Mouse (Mus musculus) kidney, postnatal 10 days (tissue): ENCODE results near the gene St7l.
A peak's percentile ranks its signal among the peaks of the same experiment; 100 is the strongest.
"Not testable (repeated sequence)": the region's sequence is repeated elsewhere in the genome, so short reads cannot be mapped to it uniquely, and the experiment has no call there.

Source experiments
- DNase-seq: peaks from one replicate; pipeline ENCODE4 v3.0.0; 2021; ENCODE audit warnings: mixed read lengths

St7l gene

DNA sequence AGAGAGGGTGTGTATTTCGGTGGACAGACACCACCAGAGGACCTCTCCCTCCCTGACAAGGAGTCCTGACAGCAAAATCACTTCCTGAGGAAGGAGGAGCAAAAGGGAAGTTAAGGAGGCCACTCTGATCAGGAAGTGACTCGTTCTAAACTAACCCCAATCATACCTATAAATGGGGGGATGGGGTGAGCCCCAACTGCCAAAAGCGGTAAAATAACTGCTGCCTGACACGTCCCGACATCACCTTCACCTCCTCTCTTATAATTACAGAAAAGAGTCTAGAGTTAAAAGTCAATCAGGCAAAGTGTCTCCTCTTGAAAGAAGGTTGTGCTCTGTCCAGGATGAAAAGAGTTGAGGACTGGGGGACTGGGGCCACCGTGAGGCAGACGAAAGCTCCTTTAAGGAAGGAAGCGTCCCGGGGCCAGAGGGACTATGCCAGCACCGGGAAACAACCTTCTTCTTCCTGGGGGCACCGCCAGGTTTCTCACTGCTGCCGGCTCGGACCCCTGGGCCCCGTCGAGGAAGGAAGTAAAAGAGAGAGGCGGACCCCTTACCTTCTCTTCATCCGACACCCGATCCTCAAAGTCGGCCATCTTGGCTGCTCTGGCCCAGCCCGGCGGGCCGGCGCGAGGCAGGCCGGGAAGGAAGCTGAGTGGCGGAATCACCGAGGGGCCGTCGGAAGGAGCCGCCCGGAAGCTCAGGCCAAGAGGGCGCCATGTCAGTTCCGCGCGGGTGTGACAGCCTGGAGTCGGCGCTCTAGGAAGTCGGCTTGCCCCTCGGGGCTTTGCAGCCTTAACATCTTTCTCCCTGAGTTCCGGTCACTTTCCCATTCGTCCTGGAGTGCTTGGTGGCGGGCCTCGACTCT, at the start of gene St7l, which contains the start of gene Capza1:
TSS of gene St7l (plus strand) at position 220 of the 865 bp plus-strand sequence.
TSS of gene Capza1 (minus strand) at position 720 of the 865 bp plus-strand sequence.
- peak; percentile 95 for DNase-seq

DNA sequence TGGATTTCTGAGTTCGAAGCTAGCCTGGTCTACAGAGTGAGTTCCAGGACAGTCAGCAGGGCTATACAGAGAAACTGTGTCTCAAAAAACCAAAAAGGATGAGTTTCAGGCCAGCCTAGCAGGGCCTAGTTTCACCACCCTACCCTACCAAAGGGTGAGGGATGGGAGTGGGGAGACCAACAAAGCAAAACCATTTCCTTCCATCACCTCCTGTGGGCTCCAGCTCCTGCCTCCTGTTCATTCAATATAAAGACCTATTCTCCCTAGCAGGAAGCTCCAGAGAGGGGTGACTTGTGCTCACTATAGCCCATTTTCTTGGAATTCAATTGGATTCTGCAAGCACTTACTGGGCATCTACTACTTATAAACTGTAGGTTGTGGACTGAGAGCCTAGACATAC, 49.1 kb upstream of the St7l start:
- no peak for DNase-seq

DNA sequence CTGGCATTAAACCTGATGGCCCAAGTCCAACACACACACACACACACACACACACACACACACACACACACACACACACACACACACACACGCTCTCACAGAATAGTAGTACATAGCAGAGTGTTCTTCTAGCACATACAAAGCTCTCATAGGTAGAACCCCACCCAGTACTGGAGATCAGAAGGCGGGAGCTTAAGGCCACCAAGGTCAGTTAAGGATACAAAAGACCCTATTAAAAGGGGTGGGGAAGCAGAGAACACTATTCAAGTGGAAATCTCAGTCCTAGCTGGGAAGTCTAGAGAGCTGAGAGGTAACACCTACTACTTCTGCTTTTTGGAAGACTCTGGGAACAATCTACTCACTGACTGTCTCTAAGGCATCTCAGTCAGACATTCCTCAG, 48.5 kb upstream of the St7l start:
- no peak for DNase-seq

DNA sequence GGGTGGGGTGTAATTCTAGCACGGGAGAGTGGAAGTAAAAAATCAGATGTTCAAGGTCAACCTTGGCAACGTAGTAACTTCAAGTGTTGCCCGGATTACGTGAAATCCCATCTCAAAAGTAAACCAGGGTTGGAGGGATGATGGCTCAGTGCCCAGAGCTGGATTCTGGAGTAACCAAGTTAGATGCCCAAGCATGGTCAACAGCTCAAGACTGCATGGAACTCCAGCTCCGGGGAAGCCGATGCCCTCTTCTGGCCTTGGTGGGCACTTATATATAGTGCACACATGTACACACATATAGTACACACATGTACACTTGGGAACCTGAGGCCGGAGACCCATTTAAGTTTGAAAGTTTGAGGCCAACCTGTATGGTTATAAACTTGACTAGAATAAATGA, 47.7 kb upstream of the St7l start:
- DNase-seq: peak; percentile 23

DNA sequence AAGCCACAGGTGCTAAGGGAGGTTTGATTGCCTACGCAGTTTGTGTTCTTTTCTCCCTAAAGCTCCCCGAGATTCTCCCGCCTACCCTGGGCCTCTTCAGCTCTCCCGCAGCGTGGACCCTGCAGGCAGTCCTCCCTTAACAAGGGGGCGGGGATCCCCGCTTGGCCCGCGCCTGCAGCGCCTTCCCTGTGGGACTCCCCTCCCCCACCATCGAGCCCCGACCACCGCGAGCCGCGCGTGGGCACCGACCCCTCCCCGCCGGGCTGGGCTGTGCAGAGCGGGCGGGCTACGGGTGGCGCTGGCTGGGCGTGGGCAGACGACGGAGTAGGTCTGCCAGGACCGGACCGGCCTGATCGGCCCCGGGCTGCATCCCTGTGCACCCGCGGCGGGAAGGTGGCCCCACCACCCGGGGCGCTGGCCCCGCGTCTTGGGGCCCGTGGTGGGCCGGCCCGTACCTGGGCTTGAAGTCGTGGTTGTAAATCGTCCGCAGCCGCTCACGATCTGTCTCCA, 46.3 kb upstream of the St7l start:
- DNase-seq: peak; percentile 82

DNA sequence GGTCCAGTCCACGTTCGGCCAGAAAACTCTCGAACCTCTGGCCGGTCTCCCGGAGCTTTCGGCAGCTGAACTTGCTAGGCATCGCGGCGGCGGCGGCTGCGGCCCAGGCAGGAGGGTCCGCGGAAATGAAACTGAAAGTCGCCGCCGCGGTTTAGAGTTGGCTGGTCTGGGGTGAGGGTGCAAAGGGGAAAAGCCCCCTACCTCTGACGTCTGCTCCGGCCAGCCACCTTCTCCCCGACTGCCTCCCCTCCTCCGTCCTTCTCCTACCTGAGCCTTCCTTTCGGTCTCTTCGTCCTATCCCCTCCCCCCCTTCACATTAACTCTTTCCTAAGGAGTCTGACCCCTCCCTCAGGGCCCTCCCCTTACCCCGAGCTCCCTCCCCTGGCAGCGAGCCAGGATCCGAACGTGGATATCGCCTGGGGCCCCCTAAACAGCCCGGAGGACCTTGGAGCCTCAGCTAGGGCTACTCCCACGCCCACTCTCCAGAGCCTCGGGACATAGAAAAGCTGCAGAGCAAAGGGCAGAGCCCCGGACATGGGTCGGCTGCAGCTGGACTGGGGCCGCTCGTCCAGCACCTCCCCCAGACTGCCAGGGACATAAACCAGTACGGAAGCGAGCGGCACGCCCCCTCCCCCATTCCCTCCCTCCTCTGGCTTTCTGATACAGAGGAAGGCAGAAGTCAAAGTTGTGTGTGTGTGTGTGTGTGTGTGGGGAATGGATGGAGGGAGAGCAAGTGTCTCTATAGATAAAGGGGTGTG, 45.6 kb upstream of the St7l start, which contains the start of gene Mov10:
TSS of gene Mov10 (minus strand) at position 573 of the 758 bp plus-strand sequence.
- peak; percentile 91 for DNase-seq

DNA sequence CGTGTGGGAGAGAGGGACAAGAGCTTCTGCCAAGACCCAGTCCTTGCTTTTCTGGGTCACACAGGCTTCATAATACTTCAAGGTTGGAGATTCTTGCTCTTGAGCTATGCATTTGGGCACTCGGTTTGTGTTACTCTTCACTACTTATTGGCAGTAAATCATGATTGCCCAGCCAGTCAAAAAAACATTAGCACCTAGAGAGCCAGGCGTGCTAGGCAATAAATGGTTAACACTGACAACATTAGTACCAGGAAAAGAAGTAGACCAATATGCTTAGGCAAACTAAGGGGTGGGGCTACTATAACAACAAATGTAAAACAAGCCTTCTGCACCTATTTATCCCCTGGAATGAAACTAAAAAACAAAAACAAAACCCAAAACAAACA, 45.1 kb upstream of the St7l start:
- DNase-seq: no peak

DNA sequence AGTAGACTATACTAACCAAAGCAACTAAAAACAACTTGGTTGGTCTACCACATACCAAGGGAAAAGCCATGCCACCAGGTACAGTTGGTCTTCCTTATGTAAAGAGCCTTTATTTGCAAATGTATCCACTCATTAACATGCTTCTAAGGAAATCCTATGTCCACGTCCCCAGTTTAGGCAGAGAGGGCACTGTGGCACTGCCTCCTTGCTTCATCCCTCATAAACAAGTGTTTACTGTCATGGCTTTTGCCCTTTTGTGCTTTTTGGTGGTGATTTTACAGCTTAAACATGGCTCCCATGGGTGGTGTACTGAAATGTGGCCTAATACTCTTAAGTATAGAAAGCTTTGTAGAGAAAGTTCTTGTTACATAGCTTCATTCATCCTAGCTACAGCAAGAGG, 43.4 kb upstream of the St7l start:
- DNase-seq: no peak

DNA sequence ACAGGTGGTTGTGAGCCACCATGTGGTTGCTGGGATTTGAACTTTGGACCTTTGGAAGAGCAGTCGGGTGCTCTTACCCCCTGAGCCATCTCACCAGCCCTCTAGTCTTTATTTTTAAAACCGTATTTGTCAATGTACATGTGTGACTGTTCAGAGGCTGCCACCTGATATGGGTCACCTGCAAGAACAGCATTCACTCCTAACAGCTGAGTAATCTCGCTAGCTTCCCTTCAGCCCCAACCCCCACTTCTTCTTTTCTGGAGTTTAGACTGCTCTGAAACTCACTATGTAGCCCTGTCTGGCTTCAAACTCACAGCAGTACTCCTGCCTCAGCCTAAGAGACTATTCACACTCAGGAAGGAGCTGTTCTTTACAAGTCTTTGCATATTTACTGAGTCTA, 41.4 kb upstream of the St7l start:
- no peak for DNase-seq

DNA sequence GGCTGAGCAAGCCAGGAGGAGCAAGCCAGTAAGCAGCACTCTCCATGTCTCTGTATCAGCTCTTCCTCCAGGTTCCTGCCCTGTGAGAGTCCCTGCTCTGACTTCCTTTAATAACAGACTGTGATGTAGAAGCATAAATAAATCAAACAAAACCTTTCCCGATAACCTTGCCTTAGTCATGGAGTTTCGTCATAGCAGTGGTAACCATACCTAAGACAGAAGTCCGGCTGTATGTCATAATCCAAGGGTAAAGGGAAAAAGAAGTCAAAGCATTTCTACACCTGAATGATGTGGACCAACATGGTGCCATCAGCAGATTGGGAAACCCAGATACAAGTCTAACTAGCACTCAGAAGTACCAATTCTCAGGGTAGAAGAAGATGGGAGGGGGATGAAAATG, 28.0 kb upstream of the St7l start:
- DNase-seq: no peak

DNA sequence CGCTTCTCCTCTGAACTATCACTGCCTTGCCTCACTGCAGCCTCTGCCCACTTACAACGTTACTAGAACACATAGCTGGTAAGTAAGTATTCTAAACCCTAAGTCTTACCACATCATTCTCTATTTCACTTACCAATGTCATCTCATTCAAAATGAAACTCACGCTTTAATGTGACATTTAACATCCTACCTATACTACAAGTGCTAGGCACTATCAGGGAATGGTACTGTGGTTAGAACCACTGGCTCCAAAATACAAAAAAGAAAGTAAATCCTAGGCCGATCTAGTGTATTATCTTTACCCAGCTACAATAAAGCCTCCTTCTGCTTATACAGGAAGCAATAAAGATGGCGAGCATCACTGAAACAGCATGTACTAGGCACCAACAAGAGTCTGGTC, 22.8 kb upstream of the St7l start:
- no peak for DNase-seq

DNA sequence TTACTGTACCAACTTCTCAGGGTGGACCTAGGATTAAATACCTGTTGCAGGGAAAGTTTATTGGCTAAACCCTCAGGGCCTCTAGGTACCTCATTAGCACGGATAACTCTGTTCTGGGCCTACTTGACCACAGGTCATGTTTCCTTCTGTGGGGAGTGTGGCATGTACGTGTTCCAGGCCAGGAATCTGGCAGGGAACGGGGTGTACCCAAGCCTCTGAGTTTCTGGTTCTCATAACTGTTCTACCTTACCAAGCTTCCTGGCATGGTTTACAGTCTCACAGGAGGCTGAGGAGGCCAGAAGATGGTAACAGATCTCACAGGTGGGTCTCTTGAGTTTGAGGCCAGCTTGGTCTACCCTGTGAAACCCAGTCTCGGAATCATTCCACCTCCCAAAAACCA, 17.2 kb upstream of the St7l start:
- no peak for DNase-seq

DNA sequence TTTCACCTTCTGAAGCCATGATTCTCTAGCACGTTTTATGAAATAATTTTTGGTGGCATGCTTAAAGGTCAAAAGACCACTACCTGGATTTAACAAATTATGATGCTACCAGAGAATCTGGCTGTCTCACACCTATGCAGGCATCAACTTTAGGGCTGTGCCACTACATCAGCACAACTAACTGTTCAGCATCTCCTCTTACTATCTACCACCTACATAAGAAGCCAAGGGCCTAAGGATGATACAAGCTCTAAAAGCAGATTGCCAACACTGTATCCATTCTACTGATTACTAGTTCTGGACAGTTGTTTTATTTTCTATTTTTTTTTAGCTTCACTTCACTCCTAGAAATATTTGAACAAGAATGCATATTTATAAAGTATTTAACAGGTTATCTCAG, 9.3 kb upstream of the St7l start:
- DNase-seq: no peak

DNA sequence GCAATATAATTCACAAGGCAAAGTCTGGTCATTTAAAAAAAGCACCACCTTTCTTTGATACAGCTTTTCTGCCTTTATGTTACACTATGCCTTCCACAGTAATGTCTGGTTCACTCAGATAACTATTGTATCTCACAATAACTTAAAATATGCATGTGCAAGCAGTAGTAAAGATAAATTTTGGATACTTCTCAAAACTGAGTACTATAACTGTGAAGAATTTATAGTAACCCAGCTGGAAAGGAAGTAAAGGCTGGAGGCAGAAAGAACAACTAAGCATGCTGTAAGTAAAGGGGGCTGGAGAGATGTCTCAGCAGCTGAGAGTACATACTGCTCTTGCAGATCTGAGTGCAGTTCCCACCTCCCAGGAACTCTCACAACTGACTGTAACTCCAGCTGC, 8.9 kb upstream of the St7l start:
- DNase-seq: no peak

DNA sequence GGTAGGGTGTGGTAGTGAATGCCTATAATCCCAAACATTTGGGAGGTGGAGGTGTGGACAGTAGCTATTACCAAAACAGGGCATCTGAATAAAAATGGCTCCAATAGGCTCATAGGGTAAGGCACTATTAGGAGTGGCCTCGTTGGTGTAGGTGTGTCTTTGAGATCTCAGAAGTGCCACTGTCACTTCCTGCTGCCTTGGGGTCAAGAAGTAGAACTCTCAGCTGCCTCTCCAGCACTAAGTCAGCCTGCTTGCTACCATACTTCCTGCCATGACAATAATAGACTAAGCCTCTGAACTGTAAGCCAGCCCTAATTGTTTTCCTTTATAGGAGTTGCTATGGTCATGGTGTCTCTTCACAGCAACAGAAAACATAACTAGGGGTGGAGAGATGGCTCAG, 7.7 kb upstream of the St7l start:
- no peak for DNase-seq

DNA sequence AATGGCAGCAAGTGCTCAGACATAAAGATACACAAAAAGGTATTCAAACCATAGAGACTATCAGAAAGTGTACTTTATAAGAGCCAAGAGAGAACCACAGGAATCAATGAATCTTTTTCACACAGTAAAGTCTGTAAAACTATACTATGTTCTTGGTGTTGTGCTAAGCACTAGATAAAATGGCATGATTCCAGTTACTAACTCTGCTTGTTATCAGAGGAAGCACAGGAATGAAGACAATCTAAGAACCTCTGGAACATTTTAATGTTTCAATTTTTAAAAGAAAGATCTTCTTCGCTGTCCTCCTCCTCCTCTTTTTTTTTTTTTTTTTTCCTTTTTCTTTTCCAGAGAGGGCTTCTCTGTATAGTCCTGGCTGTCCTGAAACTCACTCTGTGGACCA, 5.2 kb upstream of the St7l start:
- no peak for DNase-seq

DNA sequence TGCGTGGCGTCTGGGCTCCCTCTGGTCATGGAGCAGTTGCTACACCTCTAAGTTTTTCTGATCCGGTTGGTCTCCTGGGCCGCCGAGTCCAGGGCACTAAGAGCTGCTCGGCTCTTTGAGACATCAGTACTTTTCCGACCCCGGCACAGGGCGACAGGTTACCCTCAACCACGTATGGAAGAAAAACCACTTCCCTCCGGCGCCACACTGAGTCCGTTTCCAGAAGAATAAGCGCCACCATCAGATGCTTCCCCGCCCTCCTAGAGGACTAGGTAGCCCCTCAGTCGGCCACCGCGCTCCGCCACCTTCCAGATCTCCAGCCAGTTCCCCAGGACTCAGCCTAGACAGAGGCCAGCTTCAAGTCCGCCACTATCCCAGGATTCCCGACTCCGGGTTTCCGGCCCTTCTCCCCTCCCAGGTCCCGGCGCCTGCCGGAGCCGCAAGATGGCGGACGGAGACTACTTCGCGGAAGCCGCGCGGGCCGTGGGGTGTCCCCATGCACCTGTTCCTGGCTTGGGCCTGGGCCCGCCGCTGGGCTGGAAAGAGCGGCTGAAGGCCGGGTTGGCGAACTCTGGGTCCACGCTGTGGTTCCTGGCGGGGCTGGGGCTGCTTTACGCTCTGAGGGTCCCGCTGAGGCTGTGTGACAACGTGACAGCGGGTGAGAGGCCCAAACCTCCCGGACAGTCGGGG, 991 bp downstream of the St7l start:
- DNase-seq: peak; percentile 95

DNA sequence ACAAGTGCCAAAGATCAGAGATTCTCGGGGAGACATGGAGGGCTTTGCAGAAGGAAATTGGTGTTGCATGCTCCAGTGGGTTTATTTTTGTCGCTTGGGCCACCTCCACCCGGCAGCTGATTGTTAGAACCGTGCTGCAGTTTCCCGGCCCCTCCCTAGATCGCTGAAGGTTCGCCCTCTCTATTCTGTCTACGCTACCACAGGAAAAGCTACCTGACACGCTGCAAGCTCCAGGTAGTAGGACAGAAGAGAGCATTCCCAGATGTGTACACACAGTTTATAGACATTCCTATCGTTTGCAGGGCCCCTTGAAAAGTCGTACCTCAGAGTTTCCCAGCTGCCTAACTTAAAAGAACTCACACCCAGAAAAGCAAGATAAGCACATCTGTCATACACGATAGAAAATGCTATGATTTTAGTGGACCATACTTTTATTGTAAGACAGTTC, 1.6 kb downstream of the St7l start:
- DNase-seq: no peak

DNA sequence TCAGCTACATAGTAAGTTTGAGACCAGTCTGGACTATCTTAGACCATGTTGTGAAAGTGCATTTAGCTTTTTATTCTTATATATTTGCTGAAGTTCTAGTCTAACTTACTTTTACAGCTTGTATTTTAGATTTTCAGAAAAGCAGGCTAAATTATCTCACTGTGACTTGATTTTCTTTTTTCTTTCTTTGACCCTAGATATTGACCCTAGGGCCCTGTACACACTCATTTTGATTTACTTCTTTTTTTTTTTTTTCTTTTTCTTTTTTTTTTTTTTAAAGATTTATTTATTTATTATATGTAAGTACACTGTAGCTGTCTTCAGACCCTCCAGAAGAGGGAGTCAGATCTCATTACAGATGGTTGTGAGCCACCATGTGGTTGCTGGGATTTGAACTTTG, 2.9 kb downstream of the St7l start:
- DNase-seq: not testable (repeated sequence)

DNA sequence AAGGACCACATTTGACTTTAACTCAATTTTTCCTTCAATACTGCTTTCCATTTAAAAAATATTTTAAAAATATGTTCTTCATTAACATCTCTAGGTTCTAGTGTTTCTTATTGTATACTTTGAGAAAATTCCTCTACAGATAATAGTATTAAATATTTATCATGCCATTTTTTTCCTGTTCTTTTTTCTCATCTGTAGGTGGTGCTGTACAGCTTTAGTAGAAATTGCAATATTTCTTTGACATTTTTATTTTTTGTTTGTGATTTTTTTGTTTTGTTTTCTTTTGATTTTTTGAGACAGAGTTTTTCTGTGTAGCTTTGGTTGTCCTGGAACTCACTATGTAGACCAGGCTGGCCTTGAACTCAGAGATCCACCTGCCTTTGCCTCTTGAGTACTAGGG, 5.8 kb downstream of the St7l start:
- DNase-seq: no peak

DNA sequence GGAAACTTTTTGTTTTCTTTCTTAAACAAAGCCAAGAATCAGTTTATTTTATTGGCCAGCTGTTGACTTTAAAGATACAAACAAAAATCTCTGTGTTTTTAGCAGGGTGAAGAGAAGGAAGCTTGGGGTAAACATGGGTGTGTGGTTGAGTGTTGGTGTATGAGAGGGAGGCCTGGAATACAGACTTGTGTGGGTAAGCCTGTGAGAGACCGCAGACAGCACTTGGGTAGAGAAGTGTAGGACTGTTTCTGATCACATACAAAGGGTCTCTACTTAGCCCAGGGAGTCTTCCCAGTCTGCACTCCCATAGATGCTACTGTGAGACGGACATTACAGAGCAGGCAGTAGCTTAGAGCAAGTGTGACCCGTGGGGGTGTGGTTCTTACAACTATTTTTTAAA, 24.8 kb downstream of the St7l start:
- no peak for DNase-seq

DNA sequence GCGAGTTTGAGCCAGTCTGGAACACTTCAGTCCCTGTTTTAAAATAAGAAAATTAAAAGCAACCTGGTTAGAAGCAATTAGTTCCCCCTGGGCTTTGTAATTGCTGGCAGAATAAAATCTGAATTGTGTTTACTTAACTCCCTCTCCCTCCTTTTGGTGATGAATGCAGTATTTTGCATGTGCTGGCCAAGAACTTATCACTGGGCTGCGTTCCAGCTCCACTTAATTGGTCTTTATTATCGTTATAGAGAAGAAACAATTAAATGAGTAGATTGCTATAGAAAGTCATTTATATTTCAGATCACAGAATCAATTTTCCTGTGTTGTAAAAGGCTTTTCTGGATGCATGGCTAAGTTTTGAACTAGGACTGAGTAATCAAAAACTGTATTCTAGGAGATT, 32.3 kb downstream of the St7l start:
- no peak for DNase-seq

DNA sequence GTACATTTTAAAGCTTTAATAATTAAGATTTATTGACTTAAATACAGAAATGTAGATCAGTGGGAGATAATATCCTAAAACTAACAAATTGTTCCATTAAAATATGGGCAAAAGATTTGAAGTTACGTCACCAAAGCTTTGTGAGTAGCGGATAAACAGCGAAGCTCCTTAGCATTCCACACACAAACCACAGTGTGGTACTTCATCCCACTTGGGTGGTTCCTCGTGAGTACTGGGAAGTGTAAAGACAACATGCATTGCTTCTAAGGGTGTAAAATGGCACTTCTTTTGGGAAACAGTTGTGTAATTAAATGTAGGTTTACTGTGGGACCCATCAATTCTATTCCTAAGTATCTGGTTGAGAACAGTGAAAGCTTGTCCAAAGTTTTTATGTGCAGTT, 37.3 kb downstream of the St7l start:
- DNase-seq: no peak
